Mouse (Mus musculus) hindbrain, postnatal 0 days (tissue): ENCODE results near the gene Stx3. TPM values are rescaled to one million over a fixed set of nuclear protein-coding genes. Genes with fewer than 3 reads are reported as not detected.

Experiments
- ATAC-seq: fragments of 200-750 bp; cut with Nextera tagmentation; 2 replicates; pipeline ENCODE4 v1.8.0; 2017; ENCODE audit warnings: mild to moderate bottlenecking, moderate TSS enrichment, moderate library complexity
- DNase-seq: peaks from one replicate; pipeline ENCODE4 v3.0.0-alpha.2; 2015; ENCODE audit warnings: low spot score
- H3K27ac ChIP-seq: fragments of 300-500 bp; sonication (generic); 2 replicates; pipeline ENCODE4 v1.5.1; 2014; ENCODE audit warnings: mild to moderate bottlenecking
- H3K27me3 ChIP-seq: fragments of 300-500 bp; sonication (generic); 2 replicates; pipeline ENCODE4 v1.6.1; 2014; ENCODE audit warnings: low read length, mixed read lengths; ENCODE audit not compliant: insufficient read depth
- H3K36me3 ChIP-seq: fragments of 300-500 bp; sonication (generic); 2 replicates; pipeline ENCODE4 v1.6.1; 2014; ENCODE audit warnings: low read length, mixed read lengths; ENCODE audit not compliant: insufficient read depth
- H3K4me1 ChIP-seq: fragments of 300-500 bp; sonication (generic); 2 replicates; pipeline ENCODE4 v1.6.1; 2014; ENCODE audit warnings: antibody characterized with exemption, low read length, mixed read lengths; ENCODE audit not compliant: insufficient read depth
- H3K4me2 ChIP-seq: fragments of 300-500 bp; sonication (generic); 2 replicates; pipeline ENCODE4 v1.6.1; 2014; ENCODE audit warnings: low read depth, mild to moderate bottlenecking, low read length, moderate library complexity, mixed read lengths
- H3K4me3 ChIP-seq: fragments of 300-500 bp; sonication (generic); 2 replicates; pipeline ENCODE4 v1.5.1; 2014; ENCODE audit warnings: low read length
- H3K9ac ChIP-seq: fragments of 300-500 bp; sonication (generic); replicated peaks from 2 replicates; pipeline ENCODE4 v1.6.1; 2014; ENCODE audit warnings: mild to moderate bottlenecking, low read length, moderate library complexity, mixed read lengths
- H3K9me3 ChIP-seq: fragments of 300-500 bp; sonication (generic); 2 replicates; pipeline ENCODE4 v1.6.1; 2016; ENCODE audit warnings: low read length, mixed read lengths
- CTCF ChIP-seq: IDR thresholded peaks from 2 replicates; pipeline ENCODE4 v1.5.1; 2016; ENCODE audit warnings: antibody characterized with exemption, control low read depth, low read depth
- WGBS: fragments of 180-500 bp; shearing (Covaris S2); extraction: QIAGEN DNeasy Blood & Tissue Kit; methylation state at CpG from one replicate; pipeline ENCODE4 v1.1.7; 2014; 5-methylcytosine and 5-hydroxymethylcytosine counted together
- polyA plus RNA-seq: library from polyadenylated mRNA; unstranded; fragments of >200 nt; fragmentation: Nextera tagmentation; extraction: Ambion mirVana; gene quantifications from 2 replicates; pipeline ENCODE4 v1.2.1, GENCODE M21; 2015
- total RNA-seq: library from RNA; depleted of rRNA; stranded (reverse); fragments of >200 nt; gene quantifications from 2 replicates; pipeline ENCODE4 v1.2.3, GENCODE M21; 2014

Stx3 gene
- total and polyA plus RNA-seq, 2 experiments from 2014 or later = 16.0 to 25.5 TPM

GRCm38 (mm10) chr19:11810003-11810758, 9.0 kb downstream of the Stx3 start:
- Histone ChIP-seq H3K4me2 (no peak overlapping the region), H3K27me3 (no peaks in the 10 kb centered on the region), H3K9me3 (no peaks in the 10 kb centered on the region), H3K9ac (no peak overlapping the region), H3K27ac (no peak overlapping the region), H3K36me3 (no peaks in the 10 kb centered on the region), H3K4me3 (no peak overlapping the region), H3K4me1 (peaks cover 5% of the 10 kb centered on the region; the same call in 1 of the 2 replicates)
- DNase-seq = no peak
- ATAC-seq = no peak
- 80% methylated on average over 5 of the region's 5 CpGs for WGBS
- no peak for TF ChIP-seq CTCF

GRCm38 (mm10) chr19:11808452-11808851, 10.8 kb downstream of the Stx3 start:
- no peaks in the 10 kb centered on the region for H3K27me3 ChIP-seq
- DNase-seq (no peak), ATAC-seq (no peak)
- no peak for TF ChIP-seq CTCF
- no peak overlapping the region for H3K4me2 ChIP-seq
- H3K9ac ChIP-seq = no peak overlapping the region
- H3K9me3 ChIP-seq = no peaks in the 10 kb centered on the region
- WGBS = 80% methylated on average over 2 of the region's 2 CpGs
- H3K4me3 ChIP-seq = no peak overlapping the region
- H3K36me3 ChIP-seq = no peaks in the 10 kb centered on the region
- H3K27ac ChIP-seq = no peak overlapping the region
- peaks cover 5% of the 10 kb centered on the region; the same call in 1 of the 2 replicates for H3K4me1 ChIP-seq

- DNase-seq (no peak), ATAC-seq (no peak)
- no peaks in the 10 kb centered on the region for H3K36me3 ChIP-seq
- peaks cover 5% of the 10 kb centered on the region; the same call in 1 of the 2 replicates for H3K4me1 ChIP-seq
- no peak overlapping the region for H3K4me2 ChIP-seq
- H3K27ac ChIP-seq = no peak overlapping the region
- no peak for TF ChIP-seq CTCF
- H3K4me3 ChIP-seq = no peak overlapping the region
- no peaks in the 10 kb centered on the region for H3K27me3 ChIP-seq
- 24% methylated on average over 6 of the region's 6 CpGs for WGBS
- H3K9me3 ChIP-seq = no peaks in the 10 kb centered on the region
- no peak overlapping the region for H3K9ac ChIP-seq
Measured at GRCm38 (mm10) chr19:11807822-11808221, 11.4 kb downstream of the Stx3 start.

- no peak for DNase-seq
- no peak for TF ChIP-seq CTCF
- Histone ChIP-seq H3K4me1 (peaks cover 4% of the 10 kb centered on the region; the same call in 1 of the 2 replicates), H3K4me2 (no peak overlapping the region), H3K36me3 (no peaks in the 10 kb centered on the region), H3K9me3 (no peaks in the 10 kb centered on the region), H3K9ac (no peak overlapping the region), H3K27me3 (no peaks in the 10 kb centered on the region), H3K4me3 (no peak overlapping the region), H3K27ac (no peak overlapping the region)
- ATAC-seq = no peak
- 60% methylated on average over 2 of the region's 2 CpGs for WGBS
Measured at GRCm38 (mm10) chr19:11807251-11807650, 12.0 kb downstream of the Stx3 start.

GRCm38 (mm10) chr19:11804423-11804822, 14.8 kb downstream of the Stx3 start:
- Histone ChIP-seq H3K27me3 (no peaks in the 10 kb centered on the region), H3K4me1 (no peaks in the 10 kb centered on the region), H3K4me2 (no peak overlapping the region), H3K9me3 (no peaks in the 10 kb centered on the region), H3K27ac (no peak overlapping the region), H3K9ac (no peak overlapping the region), H3K4me3 (no peak overlapping the region), H3K36me3 (no peaks in the 10 kb centered on the region)
- WGBS = 69% methylated on average over 1 of the region's 1 CpGs
- DNase-seq (no peak), ATAC-seq (no peak)
- no peak for TF ChIP-seq CTCF

- no peak overlapping the region for H3K27ac ChIP-seq
- H3K4me2 ChIP-seq = no peak overlapping the region
- no peak overlapping the region for H3K9ac ChIP-seq
- TF ChIP-seq CTCF = peak; percentile 20
- no peaks in the 10 kb centered on the region for H3K9me3 ChIP-seq
- no peaks in the 10 kb centered on the region for H3K36me3 ChIP-seq
- H3K4me3 ChIP-seq = no peak overlapping the region
- no peaks in the 10 kb centered on the region for H3K4me1 ChIP-seq
- ATAC-seq = no peak
- WGBS = 78% methylated on average over 8 of the region's 8 CpGs
- DNase-seq = no peak
- H3K27me3 ChIP-seq = no peaks in the 10 kb centered on the region
Measured at GRCm38 (mm10) chr19:11800531-11801315, 18.5 kb downstream of the Stx3 start.
